Mouse (Mus musculus): Measurements from ENCODE around the gene 9630041A04Rik. TPM values are rescaled to one million over a fixed set of nuclear protein-coding genes. Genes with fewer than 3 reads are reported as not detected.

9630041A04Rik gene
- total and polyA plus RNA-seq, 3 experiments = not detected

GRCm38 (mm10) chr9:101933946-101934573, 72.4 kb downstream of the 9630041A04Rik start:
- Histone ChIP-seq H3K4me2 (ENCODE audit: insufficient read depth, low read depth, poor library complexity, severe bottlenecking) (no peak overlapping the region), H3K27ac (ENCODE audit: insufficient read depth, low read depth) (no peak overlapping the region), H3K79me2 (replicated peaks; ENCODE audit: control insufficient read depth, extremely low read depth, insufficient read depth, poor library complexity, severe bottlenecking) (no peaks in the 10 kb centered on the region), H3K4me1 (ENCODE audit: control insufficient read depth in 1 of 2, insufficient read depth in 2 of 2) (no peaks in the 10 kb centered on the region), H3K27me3 (replicated peaks) (no peaks in the 10 kb centered on the region), H3K9ac (ENCODE audit: insufficient read depth, low read depth) (no peak overlapping the region), H3K4me3 (replicated peaks in 1 of 3; ENCODE audit: low read depth in 2 of 3, low read length in 2 of 3, poor library complexity in 1 of 3) (no peak overlapping the region), H3K9me3 (replicated peaks; ENCODE audit: low read length) (peaks cover 86% of the 10 kb centered on the region), H3K36me3 (replicated peaks in 1 of 2; ENCODE audit: control insufficient read depth in 1 of 2, insufficient read depth in 1 of 2, low read length in 1 of 2) (no peaks in the 10 kb centered on the region)
- DNase-seq (ENCODE audit: extremely low read depth) = no peak
- no peak for TF ChIP-seq RAD21 (IDR thresholded peaks at IDR 0.05; ENCODE audit: low read depth, low read length)
- no peak for TF ChIP-seq JUND (conservative IDR thresholded peaks at IDR 0.05; ENCODE audit: low read depth, low read length)
- no peak for TF ChIP-seq MAX (IDR thresholded peaks at IDR 0.05; ENCODE audit: low read length)
- TF ChIP-seq IRF4 (IDR thresholded peaks at IDR 0.05; ENCODE audit: low read depth, low read length) = no peak
- TF ChIP-seq TBP (conservative IDR thresholded peaks at IDR 0.05; ENCODE audit: low read depth, low read length) = no peak
- TF ChIP-seq SMC3 (IDR thresholded peaks at IDR 0.05; ENCODE audit: low read depth, low read length) = no peak
- dilution Hi-C loops (cut with MboI; ENCODE audit: extremely low pct_ligation_motif_present, extremely low pct_unique_long_range_greater_than_20kb, low sequenced_read_pairs) = no loop called here
- in situ Hi-C loops (cut with MboI; ENCODE audit: low pct_ligation_motif_present, low pct_unique_long_range_greater_than_20kb, low sequenced_read_pairs) = no loop called here

GRCm38 (mm10) chr9:101934887-101935286, 73.2 kb downstream of the 9630041A04Rik start:
- no peak overlapping the region for H3K27ac ChIP-seq (ENCODE audit: insufficient read depth, low read depth)
- in situ Hi-C loops (cut with MboI; ENCODE audit: low pct_ligation_motif_present, low pct_unique_long_range_greater_than_20kb, low sequenced_read_pairs) (no loop called here), dilution Hi-C loops (cut with MboI; ENCODE audit: extremely low pct_ligation_motif_present, extremely low pct_unique_long_range_greater_than_20kb, low sequenced_read_pairs) (no loop called here)
- TF ChIP-seq ZC3H11A (IDR thresholded peaks at IDR 0.05; ENCODE audit: low read depth, low read length) (no peak), USF1 (IDR thresholded peaks at IDR 0.05; ENCODE audit: low read depth, low read length) (no peak), JUN (IDR thresholded peaks at IDR 0.05; ENCODE audit: insufficient read depth, low read depth, low read length) (no peak), JUND (conservative IDR thresholded peaks at IDR 0.05; ENCODE audit: low read depth, low read length) (no peak), ETS1 (conservative IDR thresholded peaks at IDR 0.05; ENCODE audit: low read depth, low read length) (no peak), IRF4 (IDR thresholded peaks at IDR 0.05; ENCODE audit: low read depth, low read length) (no peak), RAD21 (IDR thresholded peaks at IDR 0.05; ENCODE audit: low read depth, low read length) (no peak), HCFC1 (IDR thresholded peaks at IDR 0.05; ENCODE audit: low read depth, low read length) (no peak), KAT2A (IDR thresholded peaks at IDR 0.05; ENCODE audit: insufficient replicate concordance, low read length) (no peak), SIN3A (IDR thresholded peaks at IDR 0.05; ENCODE audit: low read length) (no peak)
- no peaks in the 10 kb centered on the region for H3K4me1 ChIP-seq (ENCODE audit: control insufficient read depth in 1 of 2, insufficient read depth in 2 of 2)
- H3K4me3 ChIP-seq (replicated peaks in 1 of 3; ENCODE audit: low read depth in 2 of 3, low read length in 2 of 3, poor library complexity in 1 of 3) = no peak overlapping the region
- H3K9me3 ChIP-seq (replicated peaks; ENCODE audit: low read length) = peaks cover 88% of the 10 kb centered on the region
- DNase-seq (ENCODE audit: extremely low read depth) = no peak
- no peaks in the 10 kb centered on the region for H3K79me2 ChIP-seq (replicated peaks; ENCODE audit: control insufficient read depth, extremely low read depth, insufficient read depth, poor library complexity, severe bottlenecking)
- H3K27me3 ChIP-seq (replicated peaks) = no peaks in the 10 kb centered on the region
- H3K4me2 ChIP-seq (ENCODE audit: insufficient read depth, low read depth, poor library complexity, severe bottlenecking) = no peak overlapping the region
- no peak overlapping the region for H3K9ac ChIP-seq (ENCODE audit: insufficient read depth, low read depth)
- H3K36me3 ChIP-seq (replicated peaks in 1 of 2; ENCODE audit: control insufficient read depth in 1 of 2, insufficient read depth in 1 of 2, low read length in 1 of 2) = no peaks in the 10 kb centered on the region
